Mouse (Mus musculus) liver, embryonic 14.5 days (tissue): ENCODE data around the gene Rnf208. TPM values are rescaled to one million over a fixed set of nuclear protein-coding genes. Genes with fewer than 3 reads are reported as not detected.
"Not testable (repeated sequence)": the region's sequence is repeated elsewhere in the genome, so short reads cannot be mapped to it uniquely, and the experiment has no call there.

Experiments used
- ATAC-seq: fragments of 200-750 bp; cut with Nextera tagmentation; 2 replicates; pipeline ENCODE4 v1.8.0; 2017; ENCODE audit warnings: moderate number of reproducible peaks, mild to moderate bottlenecking, moderate library complexity; ENCODE audit not compliant: insufficient read depth
- DNase-seq, 3 experiments: peaks; one replicate each; pipeline ENCODE4 v3.0.0-alpha.2; 2012 to 2013; ENCODE audit warnings: low read depth in 3 of 3, low spot score in 3 of 3
- H3K27ac ChIP-seq: fragments of 300-500 bp; sonication (generic); 2 replicates; pipeline ENCODE4 v1.5.1; 2014; ENCODE audit warnings: moderate library complexity, mild to moderate bottlenecking, control low read depth, inconsistent platforms
- H3K27me3 ChIP-seq: fragments of 300-500 bp; sonication (generic); 2 replicates; pipeline ENCODE4 v1.6.1; 2014; ENCODE audit warnings: mild to moderate bottlenecking, low read length, moderate library complexity; ENCODE audit not compliant: control insufficient read depth, insufficient read depth
- H3K36me3 ChIP-seq: fragments of 300-500 bp; sonication (generic); replicated peaks from 2 replicates; pipeline ENCODE4 v1.6.1; 2014; ENCODE audit warnings: low read depth; ENCODE audit not compliant: control insufficient read depth, insufficient read depth
- H3K4me1 ChIP-seq, 2 experiments: fragments of 200-500 bp in 1 of 2; fragments of 300-500 bp in 1 of 2; sonication (generic) in 1 of 2; replicated peaks; 2 replicates each; pipeline ENCODE4 v1.6.1; 2012 to 2014; ENCODE audit warnings: antibody characterized with exemption in 1 of 2, inconsistent platforms in 1 of 2, low read length in 1 of 2; ENCODE audit not compliant: control insufficient read depth in 2 of 2, insufficient read depth in 2 of 2
- H3K4me2 ChIP-seq: fragments of 300-500 bp; sonication (generic); 2 replicates; pipeline ENCODE4 v1.6.1; 2014; ENCODE audit warnings: low read depth, mild to moderate bottlenecking, control low read depth, moderate library complexity
- H3K4me3 ChIP-seq, 2 experiments: fragments of 200-500 bp in 1 of 2; fragments of 300-500 bp in 1 of 2; sonication (generic) in 1 of 2; 2 replicates each; pipeline ENCODE4 v1.5.1; 2012 to 2014; ENCODE audit warnings: low read depth in 2 of 2, low read length in 2 of 2, mild to moderate bottlenecking in 2 of 2, control low read depth in 1 of 2, inconsistent platforms in 1 of 2, moderate library complexity in 1 of 2; ENCODE audit not compliant: insufficient read depth in 1 of 2
- H3K9ac ChIP-seq: fragments of 300-500 bp; sonication (generic); replicated peaks from 2 replicates; pipeline ENCODE4 v1.6.1; 2014; ENCODE audit warnings: mild to moderate bottlenecking, control low read depth, moderate library complexity
- H3K9me3 ChIP-seq: fragments of 300-500 bp; sonication (generic); 2 replicates; pipeline ENCODE4 v1.6.1; 2016; ENCODE audit warnings: low read length, mixed read lengths; ENCODE audit not compliant: control insufficient read depth
- CTCF ChIP-seq: IDR thresholded peaks from 2 replicates; pipeline ENCODE4 v1.5.1; 2016; ENCODE audit warnings: antibody characterized with exemption, low read depth, control low read depth
- EP300 ChIP-seq: IDR thresholded peaks from 2 replicates; pipeline ENCODE4 v1.6.1; 2016; ENCODE audit warnings: antibody characterized with exemption, low read depth
- WGBS: fragments of 180-500 bp; shearing (Covaris S2); extraction: QIAGEN DNeasy Blood & Tissue Kit; methylation state at CpG from one replicate; pipeline ENCODE4 v1.1.7; 2014; ENCODE audit not compliant: insufficient replicate concordance; 5-methylcytosine and 5-hydroxymethylcytosine counted together
- polyA plus RNA-seq, 2 experiments: library from polyadenylated mRNA; depleted of rRNA in 1 of 2; stranded (reverse) in 1 of 2; unstranded in 1 of 2; fragments of >200 nt; fragmentation: Nextera tagmentation in 1 of 2; extraction: Ambion mirVana in 1 of 2; gene quantifications; 2 replicates each; pipeline versions ENCODE4 v1.2.1 to v1.2.3; 2012 to 2014

Rnf208 gene
- polyA plus RNA-seq, 2 experiments, result 0.09 to 0.93 TPM

GRCm38 (mm10) chr2:25256443-25257109, 14.5 kb downstream of the Rnf208 start:
- WGBS, result 27% methylated on average over 10 of the region's 12 CpGs

GRCm38 (mm10) chr2:25257250-25257649, 15.2 kb downstream of the Rnf208 start:
- DNase-seq, result not testable (repeated sequence)

More at GRCm38 (mm10) chr2:25256443-25257109, 14.5 kb downstream of the Rnf208 start:
- DNase-seq, result peak; percentile 41 to 64 (median 55)
- H3K4me2 ChIP-seq, result peak overlapping the region; percentile 87
- peak; percentile 58 for TF ChIP-seq CTCF
- H3K9me3 ChIP-seq, ATAC-seq, H3K27ac ChIP-seq, H3K36me3 ChIP-seq, H3K27me3 ChIP-seq: not testable (repeated sequence)
- peak overlapping the region; percentile 82; the same call in 1 of the 2 replicates for H3K9ac ChIP-seq
- peak overlapping the region; percentile 81 to 92 for H3K4me3 ChIP-seq
- H3K4me1 ChIP-seq, result peaks cover 6 to 10% of the 10 kb centered on the region in 2 experiments

GRCm38 (mm10) chr2:25258887-25259286, 16.8 kb downstream of the Rnf208 start:
- Histone ChIP-seq H3K4me3 (no peak overlapping the region), H3K4me1 (peaks cover 6 to 16% of the 10 kb centered on the region in 2 experiments), H3K9me3 (no peaks in the 10 kb centered on the region), H3K4me2 (no peak overlapping the region), H3K36me3 (no peaks in the 10 kb centered on the region), H3K27me3 (no peaks in the 10 kb centered on the region), H3K9ac (no peak overlapping the region), H3K27ac (no peak overlapping the region)
- TF ChIP-seq EP300, result 0 out of 2 replicates have a peak, but pooled peaks have one; percentile 10
- TF ChIP-seq CTCF, result peak; percentile 72
- 29% methylated on average over 2 of the region's 2 CpGs for WGBS
- no peak for DNase-seq
- ATAC-seq, result no peak

More at GRCm38 (mm10) chr2:25257250-25257649, 15.2 kb downstream of the Rnf208 start:
- not testable (repeated sequence) for H3K36me3 ChIP-seq, H3K27me3 ChIP-seq, H3K27ac ChIP-seq, H3K4me3 ChIP-seq, H3K9me3 ChIP-seq, ATAC-seq, H3K4me2 ChIP-seq, H3K9ac ChIP-seq
- 69% methylated on average over 5 of the region's 5 CpGs for WGBS
- peaks cover 6 to 16% of the 10 kb centered on the region in 2 experiments for H3K4me1 ChIP-seq

- Histone ChIP-seq H3K9ac (peak overlapping the region; percentile 60), H3K36me3 (no peaks in the 10 kb centered on the region), H3K9me3 (no peaks in the 10 kb centered on the region), H3K4me3 (peak overlapping the region; percentile 80 to 81), H3K27ac (peak overlapping the region; percentile 43; the same call in 1 of the 2 replicates), H3K27me3 (no peaks in the 10 kb centered on the region), H3K4me1 (peaks cover 10 to 28% of the 10 kb centered on the region in 2 experiments), H3K4me2 (peak overlapping the region; percentile 99)
- WGBS, result 36% methylated on average over 12 of the region's 12 CpGs
- no peak for DNase-seq
- peak; percentile 5 for ATAC-seq
- TF ChIP-seq CTCF (no peak), EP300 (no peak)
Measured at GRCm38 (mm10) chr2:25261870-25262269, 19.8 kb downstream of the Rnf208 start.

- H3K27me3 ChIP-seq, result no peaks in the 10 kb centered on the region
- no peaks in the 10 kb centered on the region for H3K9me3 ChIP-seq
- no peaks in the 10 kb centered on the region for H3K36me3 ChIP-seq
- DNase-seq (peak; percentile 97 to 98 (median 97)), ATAC-seq (peak; percentile 100)
- peak within 1 kb of the TSS; percentile 76 for H3K9ac ChIP-seq
- H3K4me1 ChIP-seq, result peaks cover 12 to 32% of the 10 kb centered on the region in 2 experiments
- 0% methylated on average over 39 of the region's 39 CpGs for WGBS
- peak within 1 kb of the TSS; percentile 99 for H3K4me2 ChIP-seq
- H3K27ac ChIP-seq, result peak within 1 kb of the TSS; percentile 43; the same call in 1 of the 2 replicates
- peak within 1 kb of the TSS; percentile 80 to 81 for H3K4me3 ChIP-seq
- no peak for TF ChIP-seq EP300
- no peak for TF ChIP-seq CTCF
Measured at GRCm38 (mm10) chr2:25262291-25262767, 20.3 kb downstream of the Rnf208 start, which contains the start of gene Tprn. TSS of gene Tprn (plus strand) at chr2:25262618.
